Mouse (Mus musculus): ENCODE results near the gene Spef2.
A peak's percentile ranks its signal among the peaks of the same experiment; 100 is the strongest.

DNA sequence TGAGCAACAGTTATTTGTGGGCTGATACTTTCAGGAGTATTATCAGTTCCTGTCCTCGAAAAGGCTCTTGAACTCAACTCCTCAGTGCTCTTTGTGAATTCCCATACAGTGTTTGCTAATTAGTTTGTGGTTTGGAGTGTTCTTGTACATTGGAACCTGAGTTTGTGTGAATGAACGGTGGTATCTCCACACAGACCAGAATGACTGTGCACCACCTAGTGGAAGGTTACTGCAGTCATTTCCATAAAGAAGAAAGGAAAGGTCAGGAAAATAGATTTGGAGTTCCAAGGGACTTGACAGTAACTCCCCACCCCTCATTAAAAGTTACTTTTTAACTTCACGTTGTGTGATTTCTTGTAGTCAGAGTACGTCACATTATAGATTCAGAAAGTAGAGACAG lies 140.5 kb downstream of the Spef2 start:
- no peak for TF ChIP-seq EP300 (IDR thresholded peaks at IDR 0.05; ENCODE audit: insufficient read depth, low read depth, low read length)
- TF ChIP-seq CTCF (IDR thresholded peaks at IDR 0.05): peak; percentile 67
- no peak for TF ChIP-seq POLR2A (IDR thresholded peaks at IDR 0.05; ENCODE audit: insufficient read depth, low read depth, low read length)
